Mouse (Mus musculus) heart, postnatal 0 days (tissue): Measurements from ENCODE around the gene Gfpt2.

Source experiments
- CTCF ChIP-seq: IDR thresholded peaks from 2 replicates; pipeline ENCODE4 v1.5.1; 2016; ENCODE audit warnings: antibody characterized with exemption, control low read depth, low read depth
- EP300 ChIP-seq: IDR thresholded peaks from 2 replicates; pipeline ENCODE4 v1.6.1; 2016; ENCODE audit warnings: antibody characterized with exemption, low read depth

GRCm38 (mm10) chr11:49847071-49847810 lies 53.3 kb downstream of the Gfpt2 start:
- TF ChIP-seq EP300 (no peak), CTCF (no peak)
